In the genomic region with DNA sequence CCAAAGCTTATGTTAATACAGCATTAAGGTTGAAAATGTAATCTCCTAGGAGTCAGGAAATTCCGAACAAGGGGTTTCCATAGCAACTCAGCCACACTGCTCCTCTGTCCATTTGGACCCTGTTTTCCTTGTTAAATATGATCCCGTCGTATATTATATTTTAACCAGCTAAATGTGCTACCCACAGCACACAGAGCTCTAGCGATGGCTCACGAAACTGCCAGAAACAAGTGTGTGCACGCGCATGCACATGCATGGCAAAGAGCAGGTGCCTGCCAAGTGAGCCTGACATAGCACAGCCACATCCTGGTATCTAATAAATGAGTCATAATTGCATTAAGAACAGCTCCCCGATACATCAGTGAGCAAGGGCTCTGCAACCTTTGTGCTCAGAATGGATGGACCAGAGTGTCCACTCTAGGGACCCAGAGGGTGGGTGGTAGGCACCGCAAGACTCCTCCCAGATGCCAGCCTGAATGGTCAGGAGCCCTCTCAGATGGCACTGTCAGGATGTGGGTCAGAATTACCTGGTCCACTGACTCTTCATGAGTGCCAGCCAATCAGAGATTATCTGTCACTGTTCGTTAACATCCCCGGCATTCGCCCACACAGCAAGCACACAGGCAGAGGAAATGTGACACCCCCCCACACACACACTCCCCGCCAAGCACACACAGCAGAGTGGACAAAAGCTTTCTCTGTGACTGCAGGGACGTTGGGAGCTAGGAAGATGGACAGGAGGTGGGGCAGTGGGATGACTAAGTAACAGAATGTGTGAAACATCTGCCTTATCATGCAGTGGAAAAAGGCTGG, we compare ENCODE assay signal across 9 mouse cellular contexts.
DNase-seq lines count a peak whose midpoint lies in the region; ATAC-seq and TF ChIP-seq lines count a peak whose summit lies in the region.
"Had no signal": no experiment of that assay in that cellular context is flagged by ENCODE, and none has a peak within 500 bp of the region (broad histone marks: within the 10 kb centered on the region; RNA-seq: fewer than 3 reads in every experiment).

No protein-coding gene starts in this region.

- TF ChIP-seq POLR2A in cortical plate, adult 2 months (IDR thresholded peaks at IDR 0.05; ENCODE audit: extremely low read depth, insufficient read depth, low read length): no peak

- no peak overlapping the region for H3K9ac ChIP-seq in kidney, embryonic 14.5 days (ENCODE audit: low read depth, low read length)
- no peak overlapping the region for H3K9ac ChIP-seq in limb, embryonic 12.5 days (replicated peaks)
- H3K9ac ChIP-seq: lung, embryonic 15.5 days had no signal

- DNase-seq in adrenal gland, postnatal 36 days: peak; percentile 51 to 58
- DNase-seq in heart, adult 8-10 months (ENCODE audit: low spot score): peak; percentile 48
- peak; percentile 59 to 67 for DNase-seq in right cerebral cortex, adult 2 months (ENCODE audit: low spot score in 2 of 2)
- no peak for DNase-seq in thymus, postnatal 0 days (ENCODE audit: low spot score)
- DNase-seq in urinary bladder, postnatal 25 days (ENCODE audit: low spot score): no peak

- H3K27ac ChIP-seq in cortical plate, adult 2 months (ENCODE audit: insufficient read depth, low read length): peak overlapping the region; percentile 13; the same call in 1 of the 2 replicates
- peak overlapping the region; percentile 38; the same call in 1 of the 2 replicates for H3K27ac ChIP-seq in kidney, embryonic 14.5 days (ENCODE audit: low read depth, low read length)
- H3K27ac ChIP-seq in limb, embryonic 12.5 days: peak overlapping the region; percentile 66
- H3K27ac ChIP-seq: lung, embryonic 15.5 days had no signal

- H3K27me3 ChIP-seq in kidney, embryonic 14.5 days (ENCODE audit: control insufficient read depth, insufficient read depth, low read length): no peaks in the 10 kb centered on the region
- H3K27me3 ChIP-seq in limb, embryonic 12.5 days: no peaks in the 10 kb centered on the region; the same call in 1 of the 2 replicates
- H3K27me3 ChIP-seq: lung, embryonic 15.5 days had no signal

- H3K4me1 ChIP-seq in cortical plate, adult 2 months (ENCODE audit: control insufficient read depth, insufficient read depth, low read length): peaks cover 7% of the 10 kb centered on the region
- H3K4me1 ChIP-seq in kidney, embryonic 14.5 days (ENCODE audit: control insufficient read depth, insufficient read depth, low read length): peaks cover 19% of the 10 kb centered on the region
- peaks cover 44% of the 10 kb centered on the region for H3K4me1 ChIP-seq in limb, embryonic 12.5 days (replicated peaks)

- H3K36me3 ChIP-seq in kidney, embryonic 14.5 days (ENCODE audit: control insufficient read depth, insufficient read depth, low read length): no peaks in the 10 kb centered on the region
- H3K36me3 ChIP-seq in limb, embryonic 12.5 days: no peaks in the 10 kb centered on the region
- H3K36me3 ChIP-seq: lung, embryonic 15.5 days had no signal

- no peak overlapping the region for H3K4me3 ChIP-seq in cortical plate, adult 2 months (ENCODE audit: insufficient read depth, low read length)
- H3K4me3 ChIP-seq in kidney, embryonic 14.5 days (ENCODE audit: low read length): no peak overlapping the region
- no peak overlapping the region for H3K4me3 ChIP-seq in limb, embryonic 12.5 days (replicated peaks)
- H3K4me3 ChIP-seq: lung, embryonic 15.5 days had no signal

- 32% methylated on average over 14 of the region's 14 CpGs for WGBS in kidney, embryonic 14.5 days
- 43% methylated on average over 14 of the region's 14 CpGs for WGBS in limb, embryonic 12.5 days

- no peak for TF ChIP-seq CTCF in cortical plate, adult 2 months (IDR thresholded peaks at IDR 0.05; ENCODE audit: extremely low read depth, insufficient read depth, low read length)

- no peaks in the 10 kb centered on the region for H3K9me3 ChIP-seq in kidney, embryonic 14.5 days (ENCODE audit: control insufficient read depth, low read length)
- no peaks in the 10 kb centered on the region for H3K9me3 ChIP-seq in limb, embryonic 12.5 days
- H3K9me3 ChIP-seq: lung, embryonic 15.5 days had no signal

- no peak overlapping the region for H3K4me2 ChIP-seq in kidney, embryonic 14.5 days (replicated peaks; ENCODE audit: low read depth, low read length)
- H3K4me2 ChIP-seq in limb, embryonic 12.5 days: 0 out of 2 replicates have a peak overlapping the region, but pooled peaks have one; percentile 9
- H3K4me2 ChIP-seq: lung, embryonic 15.5 days had no signal

- peak; percentile 65 for ATAC-seq in kidney, embryonic 14.5 days (ENCODE audit: low FRiP score, low TSS enrichment)
- ATAC-seq in limb, embryonic 12.5 days (ENCODE audit: insufficient number of reproducible peaks, insufficient read depth, low FRiP score, low TSS enrichment, low read depth): peak; percentile 60; the same call in 1 of the 2 replicates

Comparison
In these comparisons a context has a peak if more than half of its experiments do, and no peak if none do; other contexts are left out.
1. DNase-seq: peak in adrenal gland, postnatal 36 days (2 of 2), heart, adult 8-10 months (single experiment) and right cerebral cortex, adult 2 months (2 of 2); none in thymus, postnatal 0 days (single experiment) and urinary bladder, postnatal 25 days (single experiment).
2. H3K27ac ChIP-seq: peak in every context shown above with its lines; median percentile 66 in limb, embryonic 12.5 days; 38 in kidney, embryonic 14.5 days; 13 in cortical plate, adult 2 months.